Mouse (Mus musculus): Measurements from ENCODE around the gene Sec14l5.
"Not testable (repeated sequence)": the region's sequence is repeated elsewhere in the genome, so short reads cannot be mapped to it uniquely, and the experiment has no call there.

Gene Sec14l5

DNA sequence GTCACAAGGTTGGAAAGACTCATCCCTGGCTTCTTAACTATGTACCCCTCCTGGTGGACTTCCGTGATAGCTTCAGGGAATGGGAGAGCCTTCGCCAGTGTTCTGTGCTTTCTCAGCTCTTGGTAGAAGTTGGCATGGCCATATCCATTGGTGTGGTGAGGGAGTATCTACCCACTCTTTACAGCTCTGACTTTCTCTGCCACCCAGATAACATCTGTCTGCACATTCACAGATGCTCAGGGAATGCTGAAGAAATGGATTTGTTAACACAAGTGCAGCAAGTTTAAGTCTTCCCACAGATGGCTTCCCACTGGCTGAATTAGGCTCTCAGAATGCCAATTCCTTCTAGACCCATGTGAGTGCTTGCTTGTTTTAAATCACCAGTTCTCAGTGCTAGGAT lies 67.2 kb downstream of the Sec14l5 start:
- DNase-seq (ENCODE audit: low read depth, low spot score): no peak

DNA sequence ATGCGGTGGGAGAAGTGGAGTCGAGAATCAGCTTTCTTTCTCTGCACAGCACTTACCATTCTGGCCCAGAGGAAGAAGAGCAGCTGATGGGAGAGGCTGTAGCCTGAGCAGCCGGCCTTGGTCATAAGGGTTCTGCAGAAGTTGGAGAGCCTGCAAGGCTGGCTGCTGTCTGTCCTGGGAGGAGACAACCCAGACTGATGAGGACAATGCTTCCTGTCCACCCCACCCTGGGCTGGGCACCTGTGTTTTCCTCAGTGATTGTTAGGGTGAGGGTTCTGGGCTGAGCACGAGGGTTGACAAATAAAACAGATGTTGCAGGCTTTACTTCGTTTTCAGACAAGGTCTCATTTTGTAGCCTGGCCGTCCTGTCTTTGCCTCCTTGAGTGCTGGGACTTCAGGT lies 69.8 kb downstream of the Sec14l5 start:
- DNase-seq (ENCODE audit: low read depth, low spot score): no peak

DNA sequence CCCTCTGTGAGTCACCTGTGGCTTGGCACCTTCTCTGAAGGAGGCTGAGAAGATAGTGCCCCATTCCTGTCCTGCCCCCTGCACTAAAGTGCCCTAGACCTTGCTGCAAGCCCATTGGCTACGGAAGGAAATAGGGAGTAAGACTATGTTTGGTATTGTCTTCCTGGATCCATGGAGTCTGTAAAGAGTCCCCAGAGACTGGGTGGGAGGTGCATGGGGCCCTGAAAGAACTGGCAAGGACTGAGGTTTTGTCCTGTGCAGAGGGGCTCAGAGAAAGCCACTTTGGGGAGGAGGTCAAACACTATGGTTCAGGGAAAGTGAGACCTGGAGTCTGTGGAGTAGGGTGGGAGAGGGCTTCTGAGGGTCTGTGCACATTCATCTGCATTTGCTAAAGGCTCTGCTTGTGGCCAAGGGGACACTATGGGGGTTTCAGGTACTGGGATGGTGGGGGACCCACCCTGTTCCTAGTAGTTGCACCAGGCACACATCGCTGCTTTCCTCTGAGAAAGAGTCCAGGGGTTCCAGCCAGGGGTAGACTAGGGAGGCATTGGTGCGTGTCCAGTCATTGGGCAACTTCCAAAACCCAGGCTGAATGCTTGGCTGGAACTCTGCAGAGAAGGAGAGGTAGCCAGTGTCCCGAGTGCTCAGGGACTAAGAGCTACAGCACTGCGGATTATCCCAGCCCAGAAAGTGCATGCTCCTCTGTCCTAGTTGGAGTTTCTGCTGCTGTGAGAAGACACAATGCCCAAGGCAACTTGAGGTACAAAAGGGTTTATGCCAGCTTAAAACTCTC lies 70.6 kb downstream of the Sec14l5 start:
- DNase-seq (ENCODE audit: low read depth, low spot score): no peak

DNA sequence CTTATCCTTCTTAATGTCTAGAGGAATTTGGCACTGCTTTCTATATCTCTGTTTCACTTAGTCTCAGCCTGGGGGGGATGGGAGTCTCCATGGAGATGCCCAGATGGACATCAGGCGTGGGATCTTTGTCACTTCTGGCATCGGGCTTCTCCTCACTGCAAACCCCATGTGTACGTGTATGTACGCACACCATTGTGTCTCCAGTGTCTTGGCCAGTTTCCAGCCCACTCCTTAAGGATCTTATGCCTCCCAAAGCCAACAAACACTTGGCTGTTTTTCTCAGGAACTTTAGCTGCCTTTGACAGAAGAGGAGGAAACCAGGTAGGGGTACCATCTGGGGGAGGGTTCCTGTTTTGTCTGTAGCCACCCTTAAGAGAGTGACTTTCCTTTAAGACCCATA lies 74.5 kb downstream of the Sec14l5 start:
- DNase-seq (ENCODE audit: low read depth, low spot score): no peak

DNA sequence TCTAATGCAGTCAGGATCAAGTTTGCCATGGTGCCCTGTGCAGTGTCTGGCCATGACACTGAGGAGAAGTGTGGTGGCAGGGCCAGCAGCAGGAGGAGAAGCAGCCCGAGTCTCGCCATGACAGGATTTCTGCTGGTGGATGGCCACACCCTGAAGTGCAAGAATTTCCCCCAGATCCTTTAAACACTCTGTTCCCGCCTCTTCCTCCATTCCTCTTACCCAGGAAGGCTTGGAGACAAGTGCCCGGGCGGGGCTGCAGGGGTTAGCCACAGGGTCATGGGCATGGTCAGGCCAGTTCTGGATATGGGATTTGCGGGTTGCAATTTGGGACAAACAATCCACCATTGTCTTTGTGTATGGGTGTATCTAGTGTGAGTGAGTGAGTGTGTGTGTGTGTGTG lies 75.2 kb downstream of the Sec14l5 start, which contains the start of gene AU021092:
Gene AU021092, minus strand, starts transcription at position 160 of the 400 bp plus-strand sequence.
- DNase-seq (ENCODE audit: low read depth, low spot score): no peak

DNA sequence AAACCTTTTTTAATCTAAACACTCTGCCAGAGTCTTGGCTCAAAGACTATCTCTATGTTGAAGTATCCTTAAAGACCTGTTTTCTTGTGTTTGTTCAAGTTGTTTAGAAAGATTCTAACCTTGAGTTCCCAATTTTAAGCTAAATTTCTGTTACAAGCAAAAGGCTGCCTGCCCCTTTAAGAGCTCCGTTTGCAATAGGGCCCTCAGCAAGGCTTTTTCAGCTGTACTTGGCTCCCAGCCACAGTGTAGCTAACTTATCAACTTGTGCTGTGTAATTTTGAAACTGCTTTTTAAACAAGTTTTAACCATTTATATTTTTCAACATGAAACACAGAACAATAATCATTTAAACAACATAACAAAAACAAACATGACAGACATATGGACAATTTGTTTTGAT lies 79.6 kb downstream of the Sec14l5 start:
- DNase-seq (ENCODE audit: low read depth, low spot score): not testable (repeated sequence)

DNA sequence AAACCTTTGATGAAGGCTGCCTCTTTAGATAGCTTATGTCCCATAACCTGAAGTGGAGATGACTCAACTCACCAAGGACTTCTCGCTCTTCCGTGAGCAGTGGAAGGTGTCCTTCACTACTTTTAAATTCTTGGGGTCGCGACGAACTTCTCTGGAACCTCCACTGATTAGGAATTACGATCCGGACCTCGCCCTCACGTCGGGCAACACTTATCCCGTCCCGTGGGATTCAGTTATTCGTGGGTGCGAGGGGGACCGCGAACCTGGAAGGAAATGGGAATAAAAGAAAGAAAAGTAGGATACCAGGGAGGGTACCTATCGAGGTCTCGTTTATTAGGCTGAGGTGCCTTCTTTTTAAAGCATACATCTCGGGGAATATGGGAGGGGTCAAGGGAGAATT lies 80.6 kb downstream of the Sec14l5 start:
- not testable (repeated sequence) for DNase-seq (ENCODE audit: low read depth, low spot score)

DNA sequence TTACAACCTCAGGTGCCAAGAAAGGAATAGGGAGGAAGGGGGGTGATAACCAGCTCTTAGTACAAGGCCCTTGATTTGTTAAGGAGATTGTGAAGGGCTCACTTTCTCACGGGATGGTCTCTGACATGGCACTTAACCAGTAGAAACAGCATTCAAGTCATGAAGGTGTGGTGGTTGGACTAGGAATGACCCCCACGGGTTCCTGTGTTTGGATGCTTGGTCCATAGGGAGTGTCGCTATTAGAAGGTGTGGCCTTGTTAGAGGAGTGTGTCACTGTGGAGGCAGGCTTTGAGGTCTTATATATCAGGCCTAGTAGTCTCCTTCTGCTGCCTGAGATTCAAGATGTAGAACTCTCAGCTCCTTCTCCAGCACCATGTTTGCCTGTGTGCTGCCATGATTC lies 81.2 kb downstream of the Sec14l5 start:
- not testable (repeated sequence) for DNase-seq (ENCODE audit: low read depth, low spot score)

DNA sequence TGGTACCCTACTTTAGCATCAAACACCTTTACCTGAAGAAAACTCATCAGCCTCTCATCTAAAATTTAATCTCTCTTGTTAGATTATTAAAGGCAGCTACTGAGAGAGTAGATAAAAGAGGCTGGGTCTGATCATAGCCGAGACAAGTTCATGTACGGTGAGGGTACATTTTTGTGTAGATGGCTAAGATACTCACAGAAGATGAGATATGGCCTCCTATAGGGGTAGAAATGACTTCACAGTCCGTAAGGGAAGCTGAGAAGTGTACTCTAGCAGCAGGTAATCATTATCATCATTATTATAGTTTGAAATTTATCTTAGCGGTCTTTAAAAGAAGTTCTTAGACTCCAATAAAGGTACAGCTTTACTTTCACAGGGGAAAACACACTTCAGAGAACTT lies 86.1 kb downstream of the Sec14l5 start:
- no peak for DNase-seq (ENCODE audit: low read depth, low spot score)

DNA sequence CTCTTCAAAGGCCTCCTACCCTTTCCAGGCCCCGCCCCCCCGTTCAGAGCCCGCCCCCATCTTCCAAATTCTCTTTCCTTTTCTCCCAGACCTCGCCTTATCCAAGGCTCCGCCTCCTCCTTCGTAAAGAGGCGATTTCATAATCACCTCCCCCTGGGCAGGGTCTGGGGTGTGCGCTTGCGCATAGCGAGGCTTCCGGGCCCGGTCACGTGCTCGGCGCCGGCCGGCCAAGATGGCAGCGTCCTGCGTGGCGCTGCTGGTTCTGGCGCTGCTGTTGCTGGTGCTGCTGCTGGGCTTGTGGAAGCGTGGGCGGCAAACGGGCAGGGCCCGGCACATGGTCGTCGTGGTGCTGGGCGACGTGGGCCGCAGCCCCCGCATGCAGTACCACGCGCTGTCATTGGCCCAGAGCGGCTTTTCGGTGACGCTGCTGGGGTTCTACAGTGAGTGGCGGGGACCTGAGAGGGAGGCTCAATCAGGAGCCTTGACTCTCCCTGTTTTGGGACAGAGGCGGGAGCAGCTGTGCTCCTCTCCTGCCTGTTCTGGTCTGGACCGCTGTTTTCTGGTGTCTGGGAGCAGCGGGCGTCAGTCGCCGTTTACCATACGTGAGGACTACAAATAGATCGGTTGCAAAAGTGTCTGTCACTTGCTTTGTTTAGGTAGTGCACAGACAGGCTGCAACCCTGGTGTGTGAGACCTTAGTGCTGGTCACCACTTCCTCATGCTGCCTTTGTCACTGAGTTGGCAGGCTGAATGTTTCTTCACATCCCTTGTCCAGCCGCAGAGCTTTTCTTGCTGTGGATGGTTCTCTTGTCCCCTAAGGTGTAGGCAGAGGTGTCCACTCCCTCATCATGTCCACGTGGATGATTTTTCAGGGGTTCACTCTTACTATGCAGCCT lies 86.8 kb downstream of the Sec14l5 start, which contains the start of gene Alg1:
Gene Alg1, plus strand, starts transcription at position 204 of the 896 bp plus-strand sequence.
- DNase-seq (ENCODE audit: low read depth, low spot score): peak; percentile 96
